Mouse (Mus musculus): ENCODE measurements around the gene Pabpc5.

Pabpc5 gene

DNA sequence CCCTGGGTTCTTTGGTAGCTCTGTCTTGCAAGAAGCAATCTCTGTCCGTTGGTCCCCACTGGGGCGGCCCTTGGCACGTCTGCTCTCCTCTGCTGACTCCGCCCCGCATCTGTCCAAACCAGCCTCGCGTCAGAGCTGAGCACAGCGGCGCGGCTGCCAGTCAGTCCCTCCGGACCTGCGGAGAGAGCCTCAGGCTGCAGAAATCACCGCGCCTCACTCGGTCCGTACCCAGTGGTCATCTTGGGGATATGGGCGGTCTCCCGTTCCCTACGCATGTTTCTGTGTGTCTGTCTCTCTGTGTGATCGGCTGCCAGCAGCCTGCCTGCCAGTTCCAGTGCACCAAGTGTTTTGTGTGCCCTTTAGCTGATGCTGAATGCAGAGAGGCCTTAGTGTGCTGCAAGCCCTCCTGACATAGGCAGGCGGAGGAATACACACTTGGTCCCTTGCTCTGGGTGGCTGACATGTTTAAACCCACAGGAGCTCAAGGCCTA is at the start of gene Pabpc5:
Pabpc5 (plus strand) TSS at position 116 of the 491 bp plus-strand sequence.
- DNase-seq (ENCODE audit: low read depth, low spot score): no peak

DNA sequence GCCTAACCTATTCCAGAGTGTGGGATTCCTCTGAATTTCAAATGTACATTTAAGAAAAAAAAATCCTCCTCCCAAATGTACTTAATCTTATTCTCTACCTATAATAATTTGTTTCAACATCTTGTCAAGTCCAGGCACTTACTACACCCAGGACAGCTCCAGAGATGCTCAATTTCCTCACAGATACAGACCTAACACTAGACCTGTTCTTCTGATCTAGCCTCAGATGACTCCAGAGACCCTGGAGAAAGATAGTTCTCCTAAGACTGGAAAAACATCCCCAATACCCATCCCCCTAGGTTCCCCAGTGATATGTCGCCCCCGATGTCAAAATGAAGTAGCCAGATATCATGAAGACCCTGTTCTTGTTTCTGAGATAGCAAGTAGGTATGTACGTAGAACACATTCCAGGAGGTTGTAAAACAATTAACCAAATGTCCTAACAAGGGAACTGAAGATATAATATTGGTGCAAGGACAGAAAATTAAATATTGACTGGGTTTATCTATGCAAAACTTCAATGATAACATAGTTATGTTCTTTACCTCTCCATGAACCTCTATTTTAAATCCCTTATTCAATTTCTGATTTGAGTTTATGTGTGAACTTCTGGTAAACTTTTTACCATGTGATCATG is 39.9 kb upstream of the Pabpc5 start:
- DNase-seq (ENCODE audit: low read depth, low spot score): no peak

- DNase-seq (ENCODE audit: low read depth, low spot score): no peak
Measured at GRCm38 (mm10) chrX:119888326-119888920, 38.6 kb upstream of the Pabpc5 start.

DNA sequence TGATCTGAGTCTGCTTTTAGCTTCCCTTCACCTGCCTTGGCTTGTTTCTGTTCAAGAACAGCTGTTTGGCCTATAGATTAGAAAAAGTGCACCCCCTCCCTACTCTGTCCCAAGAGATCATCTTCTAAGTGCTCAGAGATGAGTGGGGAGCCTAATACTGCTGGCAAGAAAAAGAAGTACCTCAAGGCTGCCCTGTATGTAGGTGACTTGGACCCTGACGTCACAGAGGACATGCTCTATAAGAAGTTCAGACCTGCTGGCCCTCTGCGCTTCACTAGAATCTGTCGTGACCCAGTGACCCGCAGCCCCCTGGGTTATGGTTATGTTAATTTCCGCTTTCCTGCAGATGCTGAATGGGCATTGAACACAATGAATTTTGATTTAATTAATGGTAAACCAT is 856 bp downstream of the Pabpc5 start:
- no peak for DNase-seq (ENCODE audit: low read depth, low spot score)

All from A20 (cell line).